Mouse (Mus musculus) olfactory bulb, adult 2 months (tissue): Measurements from ENCODE around the gene Siva1.

Experiments used
- CTCF ChIP-seq: fragments of 200-500 bp; IDR thresholded peaks from 2 replicates; pipeline ENCODE4 v1.5.1; 2012; ENCODE audit warnings: low read depth, mild to moderate bottlenecking, low read length, moderate library complexity; ENCODE audit not compliant: insufficient read depth
- POLR2A ChIP-seq: fragments of 200-500 bp; IDR thresholded peaks from 2 replicates; pipeline ENCODE4 v1.6.1; 2012; ENCODE audit warnings: mild to moderate bottlenecking, low read depth, low read length, moderate library complexity; ENCODE audit not compliant: insufficient read depth

- TF ChIP-seq CTCF (no peak), POLR2A (no peak)
Observed at GRCm38 (mm10) chr12:112674132-112675011, 29.9 kb downstream of the Siva1 start, which contains the start of gene Akt1.
